Mouse (Mus musculus): ENCODE data around the gene Nhsl1.

- TF ChIP-seq CTCF (IDR thresholded peaks at IDR 0.05; ENCODE audit: low read depth, low read length) (no peak), POLR2A (IDR thresholded peaks at IDR 0.05; ENCODE audit: borderline replicate concordance, low read depth, low read length) (no peak)
Observed at GRCm38 (mm10) chr10:18463071-18463841, 144.5 kb downstream of the Nhsl1 start.
